Mouse (Mus musculus) testis, adult 2 months (tissue): Measurements from ENCODE around the gene Ephb4.

Experiments used
- CTCF ChIP-seq: fragments of 200-500 bp; IDR thresholded peaks from 2 replicates; pipeline ENCODE4 v1.5.1; 2012; ENCODE audit warnings: low read depth, mild to moderate bottlenecking, inconsistent platforms, low read length, moderate library complexity; ENCODE audit not compliant: control insufficient read depth, insufficient read depth, insufficient replicate concordance
- POLR2A ChIP-seq: fragments of 200-500 bp; IDR thresholded peaks from 2 replicates; pipeline ENCODE4 v1.6.1; 2012; ENCODE audit warnings: low read depth, mild to moderate bottlenecking, inconsistent platforms, low read length, moderate library complexity; ENCODE audit not compliant: control insufficient read depth

DNA sequence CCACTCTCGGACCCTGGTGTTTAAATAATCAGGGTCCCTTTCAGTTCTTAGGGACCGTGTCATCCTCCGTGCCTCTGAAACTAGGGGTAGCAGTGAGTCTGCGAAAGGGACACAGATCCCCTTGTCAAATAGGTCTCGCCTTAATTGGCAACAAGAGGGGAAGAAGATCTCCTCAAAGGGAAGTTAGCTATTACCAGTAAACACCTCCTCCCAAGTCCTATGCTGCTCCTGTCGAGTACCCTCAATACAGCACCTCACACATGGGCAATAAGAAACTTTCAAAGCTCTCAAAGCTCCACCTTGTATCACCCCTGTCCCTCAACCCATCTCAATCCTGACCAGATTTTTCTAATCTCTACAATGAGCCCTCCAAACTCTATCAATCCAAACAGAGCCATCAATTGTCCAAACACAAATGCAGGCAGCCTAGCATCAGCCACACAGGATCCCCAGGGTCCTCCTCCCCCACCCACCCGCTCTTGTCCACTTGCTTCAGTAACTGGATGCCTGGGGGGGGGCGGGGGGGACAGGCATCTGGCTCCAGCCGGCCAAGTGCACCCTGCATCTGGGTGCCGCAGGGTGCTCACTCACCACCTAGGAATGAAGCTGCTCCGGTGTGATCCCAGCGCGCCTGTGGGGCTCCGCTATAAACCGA is 16.9 kb upstream of the Ephb4 start:
- TF ChIP-seq CTCF: no peak
- TF ChIP-seq POLR2A: 0 out of 2 replicates have a peak, but pooled peaks have one; percentile 26
